Mouse (Mus musculus) urinary bladder, postnatal 4 days (tissue): Measurements from ENCODE around the gene Zmym4.

Source experiments
- DNase-seq, 2 experiments: peaks; one replicate each; pipeline ENCODE4 v3.0.0; 2021 to 2022; ENCODE audit warnings: low spot score in 2 of 2

Gene Zmym4

GRCm38 (mm10) chr4:126942846-126943245 lies 25.1 kb downstream of the Zmym4 start:
- no peak for DNase-seq

- no peak for DNase-seq
These were observed 40.2 kb downstream of the Zmym4 start for GRCm38 (mm10) chr4:126927701-126928100.

GRCm38 (mm10) chr4:126889879-126890278 lies 78.1 kb downstream of the Zmym4 start:
- DNase-seq = no peak

GRCm38 (mm10) chr4:126885953-126886352 lies 82.0 kb downstream of the Zmym4 start:
- DNase-seq = no peak

- DNase-seq = no peak
These were observed 84.3 kb downstream of the Zmym4 start for GRCm38 (mm10) chr4:126883602-126884001.

- no peak for DNase-seq
These were observed 88.2 kb downstream of the Zmym4 start for GRCm38 (mm10) chr4:126879560-126880275.

GRCm38 (mm10) chr4:126872717-126873116 lies 95.2 kb downstream of the Zmym4 start:
- no peak for DNase-seq

- DNase-seq = no peak
These were observed 99.2 kb downstream of the Zmym4 start for GRCm38 (mm10) chr4:126868699-126869098.

- no peak for DNase-seq
These were observed 106.2 kb downstream of the Zmym4 start for GRCm38 (mm10) chr4:126861514-126862266.

GRCm38 (mm10) chr4:126860268-126860986 lies 107.5 kb downstream of the Zmym4 start:
- DNase-seq = no peak

- DNase-seq = no peak
These were observed 115.0 kb downstream of the Zmym4 start for GRCm38 (mm10) chr4:126852971-126853370.

GRCm38 (mm10) chr4:126850778-126851080 lies 117.2 kb downstream of the Zmym4 start:
- no peak for DNase-seq

GRCm38 (mm10) chr4:126850019-126850777 lies 117.7 kb downstream of the Zmym4 start:
- no peak for DNase-seq

GRCm38 (mm10) chr4:126846971-126847370 lies 121.0 kb downstream of the Zmym4 start:
- no peak for DNase-seq

- no peak for DNase-seq
These were observed 122.3 kb downstream of the Zmym4 start for GRCm38 (mm10) chr4:126845664-126846063.

- no peak for DNase-seq
These were observed 125.0 kb downstream of the Zmym4 start for GRCm38 (mm10) chr4:126842911-126843310.

GRCm38 (mm10) chr4:126840996-126841560 lies 126.9 kb downstream of the Zmym4 start:
- DNase-seq = no peak

- peak; percentile 60 to 85 for DNase-seq
These were observed 128.1 kb downstream of the Zmym4 start for GRCm38 (mm10) chr4:126839873-126840272.

- DNase-seq = no peak
These were observed 129.1 kb downstream of the Zmym4 start for GRCm38 (mm10) chr4:126838799-126839198.

GRCm38 (mm10) chr4:126831122-126831521 lies 136.8 kb downstream of the Zmym4 start:
- no peak for DNase-seq

GRCm38 (mm10) chr4:126823917-126824316 lies 144.0 kb downstream of the Zmym4 start:
- DNase-seq = no peak
